Mouse (Mus musculus): ENCODE measurements around the gene Olfr761. TPM values are rescaled to one million over a fixed set of nuclear protein-coding genes. Genes with fewer than 3 reads are reported as not detected.
"Not testable (repeated sequence)": the region's sequence is repeated elsewhere in the genome, so short reads cannot be mapped to it uniquely, and the experiment has no call there.

Olfr761 gene
- total RNA-seq (2021): not detected

- DNase-seq: no peak
Measured at GRCm38 (mm10) chr17:37952979-37953378, at the start of gene Olfr761. TSS of gene Olfr761 (minus strand) at chr17:37953079.

- DNase-seq: no peak
Measured at GRCm38 (mm10) chr17:37995635-37996307, 42.9 kb upstream of the Olfr761 start.

- no peak for DNase-seq
Measured at GRCm38 (mm10) chr17:37990453-37990961, 37.6 kb upstream of the Olfr761 start.

GRCm38 (mm10) chr17:37973591-37973990, 20.7 kb upstream of the Olfr761 start:
- DNase-seq: no peak

GRCm38 (mm10) chr17:37920248-37920647, 32.6 kb downstream of the Olfr761 start, which contains the start of gene Olfr128:
TSS of gene Olfr128 (plus strand) at chr17:37920548.
- DNase-seq: no peak

- DNase-seq: not testable (repeated sequence)
Measured at GRCm38 (mm10) chr17:37906821-37907220, 46.1 kb downstream of the Olfr761 start.

Other genes with a start within 250 kb of the Olfr761 start
- gene Olfr120, start 231.3 kb downstream of the Olfr761 start, total RNA-seq (2021): not detected
- not detected for gene Olfr121, start 204.2 kb downstream of the Olfr761 start, total RNA-seq (2021)
- not detected for gene Olfr122, start 184.5 kb downstream of the Olfr761 start, total RNA-seq (2021)
- gene Olfr123, start 159.6 kb downstream of the Olfr761 start, total RNA-seq (2021): not detected
- not detected for gene Olfr124, start 153.2 kb downstream of the Olfr761 start, total RNA-seq (2021)
- not detected for gene Olfr125, start 120.1 kb downstream of the Olfr761 start, total RNA-seq (2021)
- gene Olfr126, start 105.6 kb downstream of the Olfr761 start, total RNA-seq (2021): not detected
- not detected for gene Olfr127, start 52.6 kb downstream of the Olfr761 start, total RNA-seq (2021)
- gene Olfr128, start 32.5 kb downstream of the Olfr761 start, total RNA-seq (2021): not detected
- gene Olfr129, start 107.0 kb upstream of the Olfr761 start, total RNA-seq (2021): not detected
- gene Olfr130, start 110.8 kb upstream of the Olfr761 start, total RNA-seq (2021): not detected
- not detected for gene Olfr131, start 135.6 kb upstream of the Olfr761 start, total RNA-seq (2021)
- gene Olfr132, start 181.4 kb upstream of the Olfr761 start, total RNA-seq (2021): not detected
- not detected for gene Olfr133, start 192.2 kb upstream of the Olfr761 start, total RNA-seq (2021)
- gene Olfr134, start 218.3 kb upstream of the Olfr761 start, total RNA-seq (2021): not detected

Data from layer of hippocampus, postnatal 36 days (tissue).